Mouse (Mus musculus) B cell, adult (primary cell): ENCODE data around the gene Tmem102. TPM values are rescaled to one million over a fixed set of nuclear protein-coding genes. Genes with fewer than 3 reads are reported as not detected.

Experiments used
- total RNA-seq: library from RNA; stranded (reverse); gene quantifications from 4 replicates; pipeline ENCODE4 v1.2.4, GENCODE M21; 2023; ENCODE audit not compliant: inconsistent age

Tmem102 gene
- total RNA-seq = not detected in 4 replicates

DNA sequence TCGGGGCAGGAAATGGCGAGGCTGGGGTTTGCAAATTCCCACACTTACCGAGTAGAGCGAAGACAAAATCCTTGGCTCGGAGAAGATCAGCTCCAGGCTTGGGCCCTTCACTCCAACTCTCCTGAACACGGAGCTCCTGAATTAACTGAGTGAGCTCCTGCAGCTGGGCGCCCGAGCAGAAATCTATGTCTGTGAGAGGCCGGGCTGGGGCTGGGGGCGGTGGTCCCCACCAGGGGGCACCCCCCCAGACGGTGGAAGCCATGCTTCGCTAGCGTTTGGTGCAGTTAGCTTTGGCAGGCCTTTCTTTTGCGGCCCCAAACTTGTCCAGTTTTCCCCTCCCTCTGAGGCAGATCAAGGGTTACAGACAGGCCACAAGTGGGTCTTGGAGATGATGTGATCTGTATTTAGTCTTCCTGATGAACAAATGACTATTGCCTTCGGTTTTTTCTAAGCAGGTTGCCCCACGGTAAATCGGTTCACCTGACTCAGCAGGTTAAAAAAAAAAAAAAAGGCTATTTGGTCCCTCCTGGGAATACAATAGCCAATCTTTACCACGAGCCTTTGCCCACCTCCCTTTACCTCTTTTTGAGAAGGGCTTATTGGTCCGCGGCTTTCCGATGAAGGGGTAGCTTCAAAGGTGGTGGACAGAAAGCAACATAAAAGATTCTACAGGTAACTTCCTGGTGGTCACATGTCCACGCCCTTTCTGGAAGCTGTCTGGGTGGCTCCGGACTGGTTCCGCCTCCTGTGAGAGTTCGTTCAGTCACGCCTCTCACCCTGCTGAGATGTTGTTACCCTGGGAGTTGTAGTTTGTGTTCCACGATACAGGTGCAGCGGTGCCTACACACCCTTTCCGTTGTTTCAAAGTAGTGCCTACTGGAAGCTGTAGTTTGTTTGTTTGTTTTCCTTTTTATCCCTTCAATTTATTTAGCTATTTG, at the start of gene Tmem102:
TSS of gene Tmem102 (minus strand) at position 653 of the 938 bp plus-strand sequence.

GRCm38 (mm10) chr11:69846198-69846680, 40.8 kb upstream of the Tmem102 start, which contains the start of gene Plscr3:
Gene Plscr3 (plus strand): TSS chr11:69846376.

GRCm38 (mm10) chr11:69837952-69838713, 32.7 kb upstream of the Tmem102 start, which contains the start of gene Tmem256:
Gene Tmem256 (plus strand): TSS chr11:69838514.

DNA sequence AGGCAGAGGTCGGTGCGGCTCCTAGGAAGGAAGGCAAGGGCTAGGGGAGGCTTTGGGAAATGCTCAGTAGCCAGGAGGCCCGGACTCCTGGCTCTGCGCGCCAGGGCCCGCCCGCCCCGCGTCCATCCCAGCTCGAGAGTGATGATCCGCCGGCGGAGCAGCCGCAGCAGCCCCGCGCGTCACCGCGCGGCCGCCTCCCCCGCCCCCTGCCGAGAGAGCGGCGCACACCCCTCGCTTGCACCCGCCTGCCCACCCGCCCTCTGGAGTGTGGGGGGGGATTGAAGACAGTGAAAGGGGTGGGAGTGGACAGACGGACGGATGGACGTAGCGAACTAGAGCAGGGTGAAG, 32.2 kb upstream of the Tmem102 start, which contains the start of gene Nlgn2:
TSS of gene Nlgn2 (minus strand) at position 181 of the 348 bp plus-strand sequence.

GRCm38 (mm10) chr11:69822080-69822479, 16.7 kb upstream of the Tmem102 start, which contains the start of gene Spem1:
Gene Spem1 (minus strand): TSS chr11:69822180.

DNA sequence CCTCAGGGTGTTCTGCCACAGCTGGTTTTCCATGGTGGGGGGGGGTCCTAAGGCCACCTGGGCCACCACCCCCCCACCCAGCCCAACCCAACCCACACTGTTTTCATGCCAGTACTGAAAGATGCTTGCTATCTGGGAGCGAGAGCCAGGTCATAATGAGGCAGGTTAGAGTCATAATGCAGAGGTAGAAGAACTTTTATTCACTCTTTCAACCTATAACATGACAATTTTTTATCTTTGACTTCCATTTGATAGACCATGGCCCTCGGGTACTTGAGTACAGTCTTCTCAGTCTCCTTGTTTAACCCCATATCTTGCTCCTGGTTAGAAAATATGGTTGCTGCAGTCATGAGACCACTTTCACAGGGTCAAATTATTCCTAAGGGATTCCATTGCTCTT, 12.9 kb upstream of the Tmem102 start, which contains the start of gene Spem2:
TSS of gene Spem2 (minus strand) at position 101 of the 400 bp plus-strand sequence.

GRCm38 (mm10) chr11:69815155-69815554, 9.7 kb upstream of the Tmem102 start, which contains the start of gene Gm39566:
Gene Gm39566 (minus strand): TSS chr11:69815298.

DNA sequence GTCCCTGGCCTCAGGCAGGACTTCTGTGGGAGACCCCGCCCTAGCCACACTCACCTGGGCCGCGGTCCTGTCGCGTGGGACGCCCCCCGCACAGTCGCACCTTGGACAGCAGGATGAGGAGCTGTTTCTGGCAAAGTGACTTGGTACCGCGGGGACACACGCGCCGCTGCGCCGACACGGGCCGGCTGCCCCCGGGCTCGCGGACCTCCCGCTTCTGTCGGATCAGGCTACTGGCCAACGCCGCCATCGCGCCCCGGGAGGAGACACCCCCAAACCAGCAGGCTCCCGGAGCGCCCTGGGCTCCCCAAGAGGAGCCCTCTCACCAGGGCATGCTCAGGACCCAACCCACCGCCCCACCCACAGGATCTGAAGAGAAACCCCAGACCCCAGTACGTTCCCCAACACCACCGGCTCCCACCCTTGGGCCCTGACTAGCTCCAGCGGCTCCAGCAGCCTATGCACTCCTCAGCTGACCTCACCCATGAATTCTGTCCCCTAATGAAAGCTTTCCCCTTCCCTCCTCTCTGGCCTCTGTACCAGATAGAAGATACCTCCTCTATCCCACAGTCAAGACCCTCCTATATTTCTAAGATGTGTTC, 3.9 kb downstream of the Tmem102 start, which contains the start of gene Fgf11:
TSS of gene Fgf11 (minus strand) at position 479 of the 599 bp plus-strand sequence.

GRCm38 (mm10) chr11:69795168-69795982, 10.0 kb downstream of the Tmem102 start, which contains the start of gene Chrnb1:
Gene Chrnb1 (minus strand): TSS chr11:69795943.

GRCm38 (mm10) chr11:69765221-69766125, 40.0 kb downstream of the Tmem102 start, which contains the start of gene Zbtb4:
Gene Zbtb4 (plus strand): TSS chr11:69765912.

DNA sequence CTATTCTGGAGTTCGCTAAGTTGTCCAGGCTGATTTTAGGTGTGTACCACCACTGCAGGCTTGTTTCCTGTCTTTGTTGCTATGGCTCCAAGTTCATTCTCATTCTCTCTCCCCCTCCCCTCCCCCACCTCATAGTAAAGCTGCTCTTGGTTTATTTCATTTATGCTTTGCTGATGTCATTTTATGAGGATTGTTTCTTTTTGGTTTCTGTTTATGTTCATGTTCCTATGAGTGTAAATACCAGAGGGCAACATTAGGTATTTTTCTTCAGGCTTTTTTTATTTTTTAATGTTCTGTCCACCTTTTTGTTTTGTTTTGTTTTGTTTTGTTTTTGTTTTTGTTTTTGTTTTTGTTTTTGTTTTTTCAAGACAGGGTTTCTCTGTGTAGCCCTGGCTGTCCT, 43.6 kb downstream of the Tmem102 start, which contains the start of gene Slc35g3:
TSS of gene Slc35g3 (minus strand) at position 101 of the 400 bp plus-strand sequence.

GRCm38 (mm10) chr11:69758478-69758970, 46.9 kb downstream of the Tmem102 start, which contains the start of gene Polr2a:
Gene Polr2a (minus strand): TSS chr11:69758637.

Other genes with a start within 250 kb of the Tmem102 start
- 0.36 to 0.93 TPM (median 0.45 TPM) in 4 replicates for gene Efnb3, start 245.4 kb downstream of the Tmem102 start, total RNA-seq
- 11.6 to 16.8 TPM (median 11.9 TPM) in 4 replicates for gene Wrap53, start 225.4 kb downstream of the Tmem102 start, total RNA-seq
- 130 to 136 TPM (median 131 TPM) in 4 replicates for gene Trp53, start 225.3 kb downstream of the Tmem102 start, total RNA-seq
- 0.33 TPM in 1 of 4 replicates, not detected in the others for gene Atp1b2, start 199.7 kb downstream of the Tmem102 start, total RNA-seq
- not detected in 4 replicates for gene Shbg, start 187.7 kb downstream of the Tmem102 start, total RNA-seq
- gene Sat2, start 183.6 kb downstream of the Tmem102 start, total RNA-seq = not detected in 4 replicates
- gene Fxr2, start 172.6 kb downstream of the Tmem102 start, total RNA-seq = 76.8 to 83.1 TPM (median 77.8 TPM) in 4 replicates
- gene Sox15, start 150.3 kb downstream of the Tmem102 start, total RNA-seq = 0.84 TPM in 1 of 4 replicates, not detected in the others
- gene Mpdu1, start 143.0 kb downstream of the Tmem102 start, total RNA-seq = 58.0 to 71.6 TPM (median 63.0 TPM) in 4 replicates
- gene Cd68, start 139.5 kb downstream of the Tmem102 start, total RNA-seq = 11.8 to 14.7 TPM (median 12.5 TPM) in 4 replicates
- 670 to 697 TPM (median 692 TPM) in 4 replicates for gene Eif4a1, start 133.2 kb downstream of the Tmem102 start, total RNA-seq
- gene Senp3, start 123.5 kb downstream of the Tmem102 start, total RNA-seq = 108 to 153 TPM (median 136 TPM) in 4 replicates
- 0.32 TPM in 1 of 4 replicates, not detected in the others for gene Tnfsf13, start 119.8 kb downstream of the Tmem102 start, total RNA-seq
- 0.51 TPM in 1 of 4 replicates, not detected in the others for gene Tnfsf12, start 109.8 kb downstream of the Tmem102 start, total RNA-seq
- 0.45 to 0.78 TPM in 2 of 4 replicates, not detected in the others for gene Tnfsfm13, start 109.5 kb downstream of the Tmem102 start, total RNA-seq
- gene Polr2a, start 47.0 kb downstream of the Tmem102 start, total RNA-seq = 231 to 244 TPM (median 242 TPM) in 4 replicates
- not detected in 4 replicates for gene Slc35g3, start 43.7 kb downstream of the Tmem102 start, total RNA-seq
- gene Zbtb4, start 39.7 kb downstream of the Tmem102 start, total RNA-seq = 52.3 to 57.6 TPM (median 54.5 TPM) in 4 replicates
- gene Chrnb1, start 9.7 kb downstream of the Tmem102 start, total RNA-seq = 8.3 to 11.3 TPM (median 10.1 TPM) in 4 replicates
- gene Fgf11, start 3.8 kb downstream of the Tmem102 start, total RNA-seq = 0.16 to 0.27 TPM in 2 of 4 replicates, not detected in the others
- not detected in 4 replicates for gene Gm39566, start 9.7 kb upstream of the Tmem102 start, total RNA-seq
- gene Spem2, start 12.8 kb upstream of the Tmem102 start, total RNA-seq = not detected in 4 replicates
- not detected in 4 replicates for gene Spem1, start 16.6 kb upstream of the Tmem102 start, total RNA-seq
- gene Nlgn2, start 32.2 kb upstream of the Tmem102 start, total RNA-seq = 0.24 to 1.3 TPM (median 0.59 TPM) in 4 replicates
- gene Tmem256, start 32.9 kb upstream of the Tmem102 start, total RNA-seq = 30.9 to 38.6 TPM (median 37.0 TPM) in 4 replicates
- gene Plscr3, start 40.8 kb upstream of the Tmem102 start, total RNA-seq = 9.8 to 13.0 TPM (median 11.5 TPM) in 4 replicates
- not detected in 4 replicates for gene Tnk1, start 53.1 kb upstream of the Tmem102 start, total RNA-seq
- not detected in 4 replicates for gene Tmem95, start 72.4 kb upstream of the Tmem102 start, total RNA-seq
- 1.8 to 2.3 TPM (median 2.0 TPM) in 4 replicates for gene Kctd11, start 75.8 kb upstream of the Tmem102 start, total RNA-seq
- gene Acap1, start 89.9 kb upstream of the Tmem102 start, total RNA-seq = 477 to 556 TPM (median 497 TPM) in 4 replicates
- 2.1 to 2.7 TPM (median 2.3 TPM) in 4 replicates for gene 2810408A11Rik, start 95.4 kb upstream of the Tmem102 start, total RNA-seq
- gene Neurl4, start 95.4 kb upstream of the Tmem102 start, total RNA-seq = 55.7 to 74.4 TPM (median 62.8 TPM) in 4 replicates
- gene Gps2, start 108.3 kb upstream of the Tmem102 start, total RNA-seq = 138 to 159 TPM (median 142 TPM) in 4 replicates
- 362 to 387 TPM (median 377 TPM) in 4 replicates for gene Eif5a, start 116.3 kb upstream of the Tmem102 start, total RNA-seq
- not detected in 4 replicates for gene Ybx2, start 130.2 kb upstream of the Tmem102 start, total RNA-seq
- gene Slc2a4, start 142.6 kb upstream of the Tmem102 start, total RNA-seq = not detected in 4 replicates
- gene Cldn7, start 159.2 kb upstream of the Tmem102 start, total RNA-seq = not detected in 4 replicates
- gene Ctdnep1, start 175.5 kb upstream of the Tmem102 start, total RNA-seq = 103 to 123 TPM (median 108 TPM) in 4 replicates
- 34.4 to 62.8 TPM (median 46.7 TPM) in 4 replicates for gene Elp5, start 176.9 kb upstream of the Tmem102 start, total RNA-seq
- 311 to 355 TPM (median 331 TPM) in 4 replicates for gene Gabarap, start 185.5 kb upstream of the Tmem102 start, total RNA-seq
- gene Phf23, start 190.2 kb upstream of the Tmem102 start, total RNA-seq = 52.7 to 62.9 TPM (median 56.6 TPM) in 4 replicates
- gene Dvl2, start 195.0 kb upstream of the Tmem102 start, total RNA-seq = 48.4 to 53.5 TPM (median 51.0 TPM) in 4 replicates
- 53.0 to 60.7 TPM (median 59.3 TPM) in 4 replicates for gene Acadvl, start 209.8 kb upstream of the Tmem102 start, total RNA-seq
- 3.5 to 5.4 TPM (median 4.2 TPM) in 4 replicates for gene Dlg4, start 211.3 kb upstream of the Tmem102 start, total RNA-seq
- gene Asgr1, start 248.5 kb upstream of the Tmem102 start, total RNA-seq = not detected in 4 replicates